ENCODE assay signal across 8 mouse cellular contexts in genomic region chrX:153497688-153498516, GRCm38 (mm10). TPM values are rescaled to one million over a fixed set of nuclear protein-coding genes. Genes with fewer than 3 reads are reported as not detected.
DNase-seq lines count a peak whose midpoint lies in the region; ATAC-seq and TF ChIP-seq lines count a peak whose summit lies in the region.

Gene Ubqln2 (plus strand): TSS chrX:153498227.

- peak within 1 kb of the TSS; percentile 84 for H3K9ac ChIP-seq in hindbrain, embryonic 16.5 days (ENCODE audit: low read depth, low read length)

- peak; percentile 89 for DNase-seq in ZHBTc4 (ENCODE audit: low read depth, low spot score)
- peak; percentile 87 for DNase-seq in gastrocnemius, adult 2 months
- DNase-seq in left cerebral cortex, adult 18-20 months (ENCODE audit: low spot score in 2 of 2), result peak; percentile 67 to 76
- DNase-seq in lung, postnatal 4 days, result peak; percentile 77 to 89
- peak; percentile 94 for DNase-seq in retina, postnatal 1 day
- peak; percentile 76 for DNase-seq in thymus, postnatal 4 days

- TF ChIP-seq CTCF in gastrocnemius, adult 2 months (IDR thresholded peaks at IDR 0.05), result no peak

- no peaks in the 10 kb centered on the region for H3K4me1 ChIP-seq in hindbrain, embryonic 16.5 days (ENCODE audit: control insufficient read depth, insufficient read depth, low read depth, low read length)

- intact Hi-C loops in gastrocnemius, adult 2 months (cut with DNase I), result loop anchor here (2.0 kb wide), 1 partner anchor 199 kb away; the partner anchor contains the start of gene Kctd12b

- H3K9me3 ChIP-seq in hindbrain, embryonic 16.5 days (ENCODE audit: control insufficient read depth, low read length), result peaks cover 2% of the 10 kb centered on the region; the same call in 1 of the 2 replicates

- H3K4me3 ChIP-seq in gastrocnemius, adult 2 months, result peak within 1 kb of the TSS; percentile 81
- peak within 1 kb of the TSS; percentile 61 for H3K4me3 ChIP-seq in hindbrain, embryonic 16.5 days (ENCODE audit: low read length)

- WGBS in hindbrain, embryonic 16.5 days, result 19% methylated on average over 39 of the region's 76 CpGs

- H3K4me2 ChIP-seq in hindbrain, embryonic 16.5 days (ENCODE audit: low read length), result peak within 1 kb of the TSS; percentile 72

- no peaks in the 10 kb centered on the region for H3K27me3 ChIP-seq in hindbrain, embryonic 16.5 days (replicated peaks; ENCODE audit: control insufficient read depth, insufficient read depth, low read length)

- H3K36me3 ChIP-seq in hindbrain, embryonic 16.5 days (ENCODE audit: control insufficient read depth, insufficient read depth, low read length), result no peaks in the 10 kb centered on the region

- peak; percentile 91 for ATAC-seq in common myeloid progenitor, adult 5-6 weeks (replicated peaks; ENCODE audit: low read depth, poor library complexity, severe bottlenecking)
- peak; percentile 94 for ATAC-seq in hindbrain, embryonic 16.5 days

- H3K27ac ChIP-seq in gastrocnemius, adult 2 months, result peak within 1 kb of the TSS; percentile 97
- H3K27ac ChIP-seq in hindbrain, embryonic 16.5 days (ENCODE audit: low read depth, low read length), result peak within 1 kb of the TSS; percentile 96

RNA-seq across cellular contexts. Expression of gene Ubqln2, which starts in this region (rescaled TPM):
- 9.7 and 18.1 TPM in 2 replicates for total RNA-seq in common myeloid progenitor, adult 5-6 weeks (2017)
- 10 to 100 TPM; 18.8 to 19.5 TPM for total RNA-seq in gastrocnemius, adult 2 months (2021)
- 37.7 and 42.9 TPM in 2 replicates for polyA plus RNA-seq in hindbrain, embryonic 16.5 days (2015; fragmentation: Nextera tagmentation; extraction: Ambion mirVana)
- total RNA-seq in left cerebral cortex, adult 18-20 months (2021), result 100 to 1,000 TPM; 225 to 229 TPM

Comparison
In these comparisons a context has a peak if more than half of its experiments do, and no peak if none do; other contexts are left out.
1. Peak in every context shown above with its lines: DNase-seq, ATAC-seq, H3K4me3 ChIP-seq and H3K27ac ChIP-seq.
2. RNA of gene Ubqln2 (total RNA-seq): 225 to 229 TPM in left cerebral cortex, adult 18-20 months; 18.8 to 19.5 TPM in gastrocnemius, adult 2 months and 9.7 to 18.1 TPM in common myeloid progenitor, adult 5-6 weeks; every median in the first group is over 10 times any median in the second.